Mouse (Mus musculus) hindbrain, embryonic 14.5 days (tissue): ENCODE measurements around the gene Oas2. TPM values are rescaled to one million over a fixed set of nuclear protein-coding genes. Genes with fewer than 3 reads are reported as not detected.

Experiments used
- ATAC-seq: fragments of 200-750 bp; cut with Nextera tagmentation; 2 replicates; pipeline ENCODE4 v1.8.0; 2017; ENCODE audit warnings: moderate number of reproducible peaks, mild to moderate bottlenecking, moderate TSS enrichment, moderate library complexity; ENCODE audit not compliant: low FRiP score
- DNase-seq: peaks from one replicate; pipeline ENCODE4 v3.0.0-alpha.2; 2015; ENCODE audit warnings: low spot score
- H3K27ac ChIP-seq: fragments of 300-500 bp; sonication (generic); 2 replicates; pipeline ENCODE4 v1.5.1; 2014; ENCODE audit warnings: mild to moderate bottlenecking, moderate library complexity
- H3K27me3 ChIP-seq: fragments of 300-500 bp; sonication (generic); 2 replicates; pipeline ENCODE4 v1.6.1; 2014; ENCODE audit warnings: mild to moderate bottlenecking, low read length, mixed read lengths; ENCODE audit not compliant: control insufficient read depth, insufficient read depth
- H3K36me3 ChIP-seq: fragments of 300-500 bp; sonication (generic); replicated peaks from 2 replicates; pipeline ENCODE4 v1.6.1; 2014; ENCODE audit not compliant: control insufficient read depth, insufficient read depth
- H3K4me1 ChIP-seq: fragments of 300-500 bp; sonication (generic); replicated peaks from 2 replicates; pipeline ENCODE4 v1.6.1; 2014; ENCODE audit warnings: antibody characterized with exemption, low read length, mixed read lengths; ENCODE audit not compliant: control insufficient read depth, insufficient read depth
- H3K4me2 ChIP-seq: fragments of 300-500 bp; sonication (generic); replicated peaks from 2 replicates; pipeline ENCODE4 v1.6.1; 2014; ENCODE audit warnings: mild to moderate bottlenecking, moderate library complexity
- H3K4me3 ChIP-seq: fragments of 300-500 bp; sonication (generic); replicated peaks from 2 replicates; pipeline ENCODE4 v1.5.1; 2014; ENCODE audit warnings: mild to moderate bottlenecking, low read length
- H3K9ac ChIP-seq: fragments of 300-500 bp; sonication (generic); 2 replicates; pipeline ENCODE4 v1.6.1; 2014
- H3K9me3 ChIP-seq: fragments of 300-500 bp; sonication (generic); 2 replicates; pipeline ENCODE4 v1.6.1; 2016; ENCODE audit warnings: low read length; ENCODE audit not compliant: control insufficient read depth
- WGBS: fragments of 180-500 bp; shearing (Covaris S2); extraction: QIAGEN DNeasy Blood & Tissue Kit; methylation state at CpG from one replicate; pipeline ENCODE4 v1.1.7; 2014; 5-methylcytosine and 5-hydroxymethylcytosine counted together
- polyA plus RNA-seq: library from polyadenylated mRNA; unstranded; fragments of >200 nt; fragmentation: Nextera tagmentation; extraction: Ambion mirVana; gene quantifications from 2 replicates; pipeline ENCODE4 v1.2.1, GENCODE M21; 2014

The Oas2 gene
- polyA plus RNA-seq, 1 experiment from 2014 or later: 0.32 TPM

DNA sequence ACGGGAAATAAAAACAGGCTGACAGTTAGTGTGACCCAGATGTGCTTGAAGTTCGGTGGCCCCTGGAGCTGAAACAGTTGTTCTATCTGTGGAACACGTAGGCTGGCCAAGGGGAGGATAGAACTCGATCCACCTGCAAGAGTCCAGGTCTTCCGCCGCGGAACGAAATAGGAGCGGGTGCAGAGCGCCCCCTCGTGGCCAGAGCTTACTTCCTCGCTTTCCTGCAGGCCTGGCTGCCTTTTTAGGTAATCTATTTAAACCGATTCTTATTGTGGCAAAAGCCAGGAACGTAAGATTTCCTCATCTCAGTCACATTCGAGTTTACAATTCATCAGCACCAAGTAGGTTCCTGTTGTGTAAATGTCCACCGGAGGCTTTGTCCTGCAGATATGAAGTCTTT, 35.3 kb downstream of the Oas2 start:
- DNase-seq: peak; percentile 85
- H3K27me3 ChIP-seq: peaks cover 16% of the 10 kb centered on the region

DNA sequence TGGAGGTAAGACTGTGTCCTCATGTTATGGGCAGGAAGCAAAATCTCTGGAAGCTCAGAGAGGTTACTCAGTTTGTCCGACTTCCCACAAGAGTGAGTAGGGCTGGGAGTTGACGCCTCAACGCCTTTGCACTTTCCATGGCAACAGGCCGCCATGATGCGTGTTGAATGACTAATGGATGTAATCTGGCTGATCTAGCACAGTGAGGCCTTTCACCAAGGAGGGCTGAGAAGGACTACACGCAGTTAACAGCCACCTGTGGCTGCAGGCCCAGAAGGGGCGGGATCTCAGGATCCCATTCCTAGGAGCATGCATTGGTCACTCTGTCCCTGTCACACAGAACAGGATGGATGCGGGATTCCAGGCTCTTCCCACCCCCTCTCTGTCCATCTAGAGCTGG, 36.9 kb downstream of the Oas2 start:
- H3K27ac ChIP-seq: no peak overlapping the region
- no peak overlapping the region for H3K9ac ChIP-seq
- 47% methylated on average over 8 of the region's 8 CpGs for WGBS
- peaks cover 16% of the 10 kb centered on the region for H3K27me3 ChIP-seq
- peaks cover 28% of the 10 kb centered on the region for H3K4me1 ChIP-seq
- DNase-seq (no peak), ATAC-seq (peak; percentile 15; the same call in 1 of the 2 replicates)
- no peak overlapping the region for H3K4me2 ChIP-seq
- H3K9me3 ChIP-seq: no peaks in the 10 kb centered on the region
- no peaks in the 10 kb centered on the region for H3K36me3 ChIP-seq
- no peak overlapping the region for H3K4me3 ChIP-seq

More for the DNA sequence above, 35.3 kb downstream of the Oas2 start:
- 3% methylated on average over 16 of the region's 16 CpGs for WGBS
- Histone ChIP-seq H3K27ac (no peak overlapping the region), H3K36me3 (no peaks in the 10 kb centered on the region), H3K4me2 (no peak overlapping the region), H3K9me3 (no peaks in the 10 kb centered on the region), H3K9ac (no peak overlapping the region), H3K4me3 (no peak overlapping the region), H3K4me1 (peaks cover 13% of the 10 kb centered on the region)
- no peak for ATAC-seq

DNA sequence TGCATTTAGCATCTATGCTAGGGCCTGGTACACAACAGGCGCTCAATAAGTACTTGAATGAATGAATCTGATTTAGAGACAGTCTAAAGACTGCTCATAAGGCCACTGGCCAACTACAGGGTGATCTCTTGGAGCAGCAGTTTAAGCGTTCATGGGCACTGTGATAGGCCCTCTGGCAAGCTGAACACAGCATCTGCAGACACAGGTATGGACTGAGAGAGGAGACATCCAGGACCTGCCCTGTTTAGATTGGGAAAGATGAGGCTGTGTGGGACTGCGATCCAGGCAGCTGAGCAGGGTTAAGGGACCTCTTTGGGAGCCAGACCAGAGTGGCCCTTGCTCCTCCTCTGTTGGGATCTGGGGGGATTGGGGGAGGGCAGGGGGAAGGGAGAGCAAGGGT, 37.8 kb downstream of the Oas2 start, which contains the start of gene Dtx1:
Gene Dtx1 (minus strand): TSS at position 101 of the 400 bp plus-strand sequence.
- H3K27me3 ChIP-seq: peaks cover 16% of the 10 kb centered on the region
- 39% methylated on average over 3 of the region's 3 CpGs for WGBS
- H3K4me3 ChIP-seq: peak within 1 kb of the TSS; percentile 78
- DNase-seq: no peak
- H3K4me2 ChIP-seq: peak within 1 kb of the TSS; percentile 84
- peak; percentile 3; the same call in 1 of the 2 replicates for ATAC-seq
- peak within 1 kb of the TSS; percentile 96 for H3K9ac ChIP-seq
- peak within 1 kb of the TSS; percentile 92 for H3K27ac ChIP-seq
- no peaks in the 10 kb centered on the region for H3K9me3 ChIP-seq
- H3K4me1 ChIP-seq: peaks cover 37% of the 10 kb centered on the region
- H3K36me3 ChIP-seq: no peaks in the 10 kb centered on the region

DNA sequence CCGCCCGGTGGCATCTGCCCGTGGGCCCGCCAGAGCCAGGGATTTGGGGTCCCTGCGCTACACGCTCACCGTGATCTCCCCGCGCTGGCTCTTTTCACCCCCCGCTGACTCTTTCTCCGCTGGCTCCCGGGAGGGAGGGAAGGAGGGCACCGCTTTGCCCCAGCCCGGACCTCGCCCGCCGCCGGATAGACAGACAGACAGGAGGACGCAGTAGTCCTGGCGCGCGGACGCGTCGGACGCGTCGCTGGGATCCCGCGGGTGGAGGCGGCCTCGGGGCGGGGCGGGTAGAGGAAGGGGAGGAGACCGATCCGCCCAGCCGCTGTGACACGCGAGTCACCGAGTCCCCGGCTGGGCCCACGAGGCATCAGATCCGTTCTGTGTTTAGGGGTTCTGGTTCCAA, 38.2 kb downstream of the Oas2 start:
- peaks cover 16% of the 10 kb centered on the region for H3K27me3 ChIP-seq
- ATAC-seq (peak; percentile 18; the same call in 1 of the 2 replicates), DNase-seq (peak; percentile 65)
- under 1% methylated on average over 39 of the region's 43 CpGs for WGBS
- peak overlapping the region; percentile 96 for H3K9ac ChIP-seq
- H3K36me3 ChIP-seq: no peaks in the 10 kb centered on the region
- H3K9me3 ChIP-seq: no peaks in the 10 kb centered on the region
- H3K4me1 ChIP-seq: peaks cover 41% of the 10 kb centered on the region
- H3K4me3 ChIP-seq: peak overlapping the region; percentile 78
- peak overlapping the region; percentile 84 for H3K4me2 ChIP-seq
- H3K27ac ChIP-seq: peak overlapping the region; percentile 92

DNA sequence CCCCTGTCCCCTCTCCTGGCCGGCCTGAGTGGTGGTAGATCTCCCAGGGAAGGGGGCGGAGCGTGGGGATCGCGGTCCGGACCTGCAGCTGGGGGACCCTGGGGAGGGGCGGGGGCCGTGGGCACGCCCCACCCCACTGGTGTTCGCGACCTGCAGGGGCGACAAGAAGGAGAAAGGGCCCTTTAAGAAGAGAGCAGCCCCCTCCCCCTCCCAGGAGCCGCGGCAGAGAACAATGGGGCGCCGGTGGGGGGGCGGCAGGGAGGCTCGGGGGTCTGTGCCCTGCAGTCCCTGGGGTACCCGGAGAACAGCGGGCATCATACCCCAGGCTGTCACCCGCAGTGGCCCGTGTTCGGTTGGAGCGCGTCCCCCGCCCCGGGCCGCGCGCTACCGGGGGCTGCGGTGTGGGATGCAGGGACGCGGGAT, 38.8 kb downstream of the Oas2 start:
- peaks cover 16% of the 10 kb centered on the region for H3K27me3 ChIP-seq
- H3K4me3 ChIP-seq: peak overlapping the region; percentile 78
- DNase-seq (no peak), ATAC-seq (peak; percentile 56)
- H3K36me3 ChIP-seq: no peaks in the 10 kb centered on the region
- peak overlapping the region; percentile 84 for H3K4me2 ChIP-seq
- no peaks in the 10 kb centered on the region for H3K9me3 ChIP-seq
- H3K27ac ChIP-seq: peak overlapping the region; percentile 92
- peak overlapping the region; percentile 96 for H3K9ac ChIP-seq
- 0% methylated on average over 28 of the region's 34 CpGs for WGBS
- peaks cover 44% of the 10 kb centered on the region for H3K4me1 ChIP-seq

DNA sequence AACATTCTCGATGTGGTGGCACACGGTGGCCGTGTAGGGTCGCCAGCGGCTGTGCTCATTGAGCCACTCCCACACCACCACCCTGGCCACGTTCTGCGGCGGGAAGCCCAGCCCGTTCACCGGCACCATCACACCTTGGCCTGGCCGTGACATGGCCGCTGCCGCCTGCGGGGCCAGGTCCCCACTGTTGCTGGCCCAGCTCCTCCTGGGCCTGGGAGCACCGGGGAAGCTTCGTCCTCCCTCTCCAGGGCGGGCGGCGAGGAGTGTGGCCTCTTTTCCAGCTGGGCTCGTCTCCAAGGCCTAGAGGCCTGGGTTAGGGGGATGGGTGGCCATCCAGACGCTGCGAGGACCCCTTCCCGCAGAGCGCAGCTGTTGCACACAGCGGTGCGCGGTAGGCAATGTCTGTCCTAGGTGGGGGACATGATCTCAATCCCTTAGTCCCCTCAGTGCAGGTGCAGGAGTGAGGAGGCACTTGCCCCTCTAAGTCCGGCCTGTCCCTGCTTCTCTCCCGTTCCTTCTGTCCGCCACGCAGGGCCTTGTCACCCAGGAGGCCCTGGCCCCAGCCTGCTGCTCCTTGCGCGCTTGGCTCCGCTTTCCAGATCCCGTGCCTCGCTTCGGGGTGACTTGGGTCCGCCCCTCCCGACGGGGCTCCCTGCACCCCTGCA, 39.4 kb downstream of the Oas2 start:
- H3K27ac ChIP-seq: peak overlapping the region; percentile 92
- 4% methylated on average over 37 of the region's 40 CpGs for WGBS
- H3K9me3 ChIP-seq: no peaks in the 10 kb centered on the region
- peak; percentile 24; the same call in 1 of the 2 replicates for ATAC-seq
- no peaks in the 10 kb centered on the region for H3K36me3 ChIP-seq
- H3K4me1 ChIP-seq: peaks cover 44% of the 10 kb centered on the region
- no peak for DNase-seq
- H3K9ac ChIP-seq: peak overlapping the region; percentile 96
- H3K4me2 ChIP-seq: peak overlapping the region; percentile 84
- H3K27me3 ChIP-seq: peaks cover 16% of the 10 kb centered on the region
- peak overlapping the region; percentile 78 for H3K4me3 ChIP-seq

DNA sequence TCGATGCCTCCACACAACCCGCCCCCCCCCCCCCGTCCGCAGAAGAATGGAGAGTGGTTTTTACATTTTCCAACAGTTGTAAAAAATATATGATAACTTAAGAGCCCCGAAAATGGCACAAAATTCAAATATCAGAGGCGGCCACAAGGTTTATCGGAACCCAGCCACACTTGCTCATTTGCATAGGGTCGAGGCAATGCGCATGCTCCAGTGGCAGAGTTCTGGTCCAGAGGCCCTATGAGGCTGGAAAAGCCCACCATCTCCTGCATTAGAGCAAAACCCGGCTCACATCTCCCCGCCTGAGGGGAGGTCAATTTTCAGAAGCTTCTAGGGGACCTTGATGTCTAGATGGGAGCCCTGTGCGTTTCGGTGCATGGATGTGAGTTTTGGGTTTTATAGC, 42.7 kb downstream of the Oas2 start:
- Histone ChIP-seq H3K9ac (peak overlapping the region; percentile 44; the same call in 1 of the 2 replicates), H3K36me3 (0 out of 2 replicates have a peak, but pooled peaks cover under 1% of the 10 kb centered on the region), H3K4me1 (peaks cover 42% of the 10 kb centered on the region), H3K4me2 (peak overlapping the region; percentile 57), H3K9me3 (no peaks in the 10 kb centered on the region), H3K27ac (no peak overlapping the region), H3K4me3 (peak overlapping the region; percentile 9), H3K27me3 (no peaks in the 10 kb centered on the region)
- ATAC-seq (no peak), DNase-seq (no peak)
- WGBS: 37% methylated on average over 13 of the region's 13 CpGs

DNA sequence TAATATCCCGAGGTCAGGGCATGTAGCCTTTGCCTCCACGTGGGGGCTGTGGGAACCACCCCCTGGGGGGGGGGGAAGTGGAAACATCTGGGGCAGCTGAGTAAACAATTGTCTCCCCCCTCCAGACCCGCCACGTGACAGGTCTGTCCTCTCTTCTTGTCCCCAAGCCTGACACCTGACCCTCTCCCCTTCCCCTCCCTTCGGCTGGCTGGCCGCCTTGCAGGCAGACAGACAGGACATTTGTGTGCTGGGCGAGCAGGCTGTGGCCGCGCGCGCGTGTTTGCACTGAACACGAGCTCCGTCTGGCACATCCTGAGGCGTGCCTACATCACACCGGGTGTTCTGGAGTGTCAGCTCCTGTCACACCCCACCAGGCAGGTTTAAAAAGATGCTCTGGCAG, 43.1 kb downstream of the Oas2 start:
- no peak for DNase-seq

DNA sequence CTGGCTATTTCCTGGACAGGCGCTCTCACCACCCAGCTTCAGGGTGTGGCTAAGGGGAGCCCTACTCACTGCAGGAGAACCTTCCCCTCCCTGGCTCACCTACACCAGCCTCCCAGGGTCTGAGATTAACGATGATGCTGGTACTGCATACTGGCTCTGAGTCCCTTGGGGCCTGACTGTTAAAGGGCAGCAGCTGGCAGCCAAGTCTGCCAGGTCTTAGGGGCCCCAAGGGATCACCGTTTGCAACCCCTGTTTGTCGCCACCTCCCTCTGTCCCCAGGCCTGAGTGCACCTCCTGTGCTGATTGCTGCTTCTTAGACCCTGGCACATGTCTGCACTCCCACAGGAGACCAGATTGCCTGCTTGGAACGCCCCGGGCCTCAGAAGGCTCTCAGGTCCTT, 45.2 kb downstream of the Oas2 start:
- ATAC-seq: no peak
- no peak for DNase-seq
- 35% methylated on average over 6 of the region's 6 CpGs for WGBS
- Histone ChIP-seq H3K4me1 (peaks cover 42% of the 10 kb centered on the region), H3K27me3 (no peaks in the 10 kb centered on the region), H3K27ac (no peak overlapping the region), H3K9me3 (no peaks in the 10 kb centered on the region), H3K4me2 (no peak overlapping the region), H3K9ac (no peak overlapping the region), H3K4me3 (no peak overlapping the region), H3K36me3 (0 out of 2 replicates have a peak, but pooled peaks cover 5% of the 10 kb centered on the region)

More for the DNA sequence above, 43.1 kb downstream of the Oas2 start:
- Histone ChIP-seq H3K27ac (no peak overlapping the region), H3K4me3 (peak overlapping the region; percentile 9), H3K36me3 (0 out of 2 replicates have a peak, but pooled peaks cover 4% of the 10 kb centered on the region), H3K27me3 (no peaks in the 10 kb centered on the region), H3K4me1 (peaks cover 39% of the 10 kb centered on the region), H3K4me2 (peak overlapping the region; percentile 57), H3K9me3 (no peaks in the 10 kb centered on the region), H3K9ac (peak overlapping the region; percentile 44)
- WGBS: 1% methylated on average over 16 of the region's 16 CpGs
- no peak for ATAC-seq
